Comparison of ENCODE assay signal across 18 mouse cellular contexts in the genomic region with DNA sequence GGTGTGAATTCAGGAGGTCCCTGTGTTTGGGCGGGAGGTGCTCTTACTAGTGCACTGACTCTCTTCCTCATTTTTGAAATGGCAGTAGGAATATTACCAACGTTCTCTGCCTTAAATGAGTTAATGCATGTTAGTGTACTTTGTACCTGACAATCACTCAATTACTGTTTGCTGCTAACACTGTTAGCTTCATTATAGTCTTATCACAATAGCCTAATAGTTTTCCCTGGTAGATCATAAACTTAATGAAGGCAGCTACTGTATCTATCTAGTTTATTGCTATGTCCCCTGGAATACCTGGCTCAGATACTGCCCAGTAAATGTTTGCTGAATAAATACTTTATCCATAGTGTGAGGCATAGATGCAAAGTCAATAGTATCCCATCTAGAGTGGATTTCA. TPM values are rescaled to one million over a fixed set of nuclear protein-coding genes. Genes with fewer than 3 reads are reported as not detected.
DNase-seq lines count a peak whose midpoint lies in the region; ATAC-seq and TF ChIP-seq lines count a peak whose summit lies in the region.
"Had no signal": no experiment of that assay in that cellular context is flagged by ENCODE, and none has a peak within 500 bp of the region (broad histone marks: within the 10 kb centered on the region; RNA-seq: fewer than 3 reads in every experiment).

No protein-coding gene starts in this region.

- peak; percentile 75 for ATAC-seq in intestine, embryonic 15.5 days
- ATAC-seq in intestine, embryonic 16.5 days: peak; percentile 73
- ATAC-seq in intestine, postnatal 0 days: 0 out of 2 replicates have a peak, but pooled peaks have one; percentile 36
- no peak for ATAC-seq in forebrain, embryonic 12.5 days (ENCODE audit: low FRiP score)
- ATAC-seq: activated CD4-positive, CD25-positive, alpha-beta regulatory T cell, adult 4 months; CD4-positive, CD25-positive, alpha-beta regulatory T cell, adult 4 months; Patski had no signal

- H3K4me2 ChIP-seq in intestine, embryonic 15.5 days (replicated peaks): no peak overlapping the region
- no peak overlapping the region for H3K4me2 ChIP-seq in intestine, embryonic 16.5 days (ENCODE audit: low read depth, low read length)
- no peak overlapping the region for H3K4me2 ChIP-seq in intestine, postnatal 0 days (replicated peaks; ENCODE audit: low read depth)
- no peak overlapping the region for H3K4me2 ChIP-seq in forebrain, embryonic 12.5 days

- H3K36me3 ChIP-seq in intestine, embryonic 15.5 days: no peaks in the 10 kb centered on the region
- H3K36me3 ChIP-seq in intestine, embryonic 16.5 days (ENCODE audit: control insufficient read depth, insufficient read depth, low read length): no peaks in the 10 kb centered on the region
- H3K36me3 ChIP-seq in intestine, postnatal 0 days (ENCODE audit: control insufficient read depth, insufficient read depth): no peaks in the 10 kb centered on the region
- no peaks in the 10 kb centered on the region for H3K36me3 ChIP-seq in forebrain, embryonic 12.5 days (replicated peaks)
- H3K36me3 ChIP-seq: G1E had no signal

- H3K4me3 ChIP-seq in intestine, embryonic 15.5 days (replicated peaks): no peak overlapping the region
- H3K4me3 ChIP-seq in intestine, embryonic 16.5 days (ENCODE audit: low read length): no peak overlapping the region
- no peak overlapping the region for H3K4me3 ChIP-seq in intestine, postnatal 0 days (ENCODE audit: low read depth, low read length)
- H3K4me3 ChIP-seq in forebrain, embryonic 12.5 days (replicated peaks): no peak overlapping the region

- no peak for DNase-seq in gastrocnemius, postnatal 4 days (ENCODE audit: low spot score in 2 of 2)
- DNase-seq in lung, postnatal 36 days: no peak
- DNase-seq: adrenal gland, postnatal 25 days; B cell, adult 2 months; cerebellum, adult 11 months; cerebellum, adult 11-12 months; cerebellum, adult 18-20 months had no signal

- no peaks in the 10 kb centered on the region for H3K27me3 ChIP-seq in intestine, embryonic 15.5 days (replicated peaks)
- H3K27me3 ChIP-seq in intestine, embryonic 16.5 days (replicated peaks; ENCODE audit: control insufficient read depth, insufficient read depth, low read length): 0 out of 2 replicates have a peak, but pooled peaks cover 2% of the 10 kb centered on the region
- no peaks in the 10 kb centered on the region; the same call in 1 of the 2 replicates for H3K27me3 ChIP-seq in intestine, postnatal 0 days (replicated peaks; ENCODE audit: control insufficient read depth, insufficient read depth, low read length)
- no peaks in the 10 kb centered on the region for H3K27me3 ChIP-seq in forebrain, embryonic 12.5 days
- H3K27me3 ChIP-seq: CH12.LX had no signal

- no peaks in the 10 kb centered on the region for H3K4me1 ChIP-seq in intestine, embryonic 15.5 days (replicated peaks)
- H3K4me1 ChIP-seq in intestine, embryonic 16.5 days (ENCODE audit: control insufficient read depth, insufficient read depth, low read length): peaks cover 3% of the 10 kb centered on the region
- no peaks in the 10 kb centered on the region for H3K4me1 ChIP-seq in intestine, postnatal 0 days (replicated peaks; ENCODE audit: control insufficient read depth, insufficient read depth, low read length)
- no peaks in the 10 kb centered on the region for H3K4me1 ChIP-seq in forebrain, embryonic 12.5 days

- no peaks in the 10 kb centered on the region for H3K9me3 ChIP-seq in intestine, embryonic 15.5 days
- H3K9me3 ChIP-seq in intestine, embryonic 16.5 days (ENCODE audit: control insufficient read depth, low read length): no peaks in the 10 kb centered on the region
- no peaks in the 10 kb centered on the region for H3K9me3 ChIP-seq in intestine, postnatal 0 days (ENCODE audit: control insufficient read depth)
- H3K9me3 ChIP-seq in forebrain, embryonic 12.5 days: no peaks in the 10 kb centered on the region
- H3K9me3 ChIP-seq: G1E had no signal

- H3K9ac ChIP-seq in intestine, embryonic 15.5 days: no peak overlapping the region
- no peak overlapping the region for H3K9ac ChIP-seq in intestine, embryonic 16.5 days (ENCODE audit: low read depth, low read length)
- H3K9ac ChIP-seq in intestine, postnatal 0 days (ENCODE audit: low read depth, low read length): no peak overlapping the region
- no peak overlapping the region for H3K9ac ChIP-seq in forebrain, embryonic 12.5 days

- no peak for TF ChIP-seq CTCF in intestine, postnatal 0 days (IDR thresholded peaks at IDR 0.05; ENCODE audit: low read depth)

- 58% methylated on average over 2 of the region's 2 CpGs for WGBS in intestine, embryonic 15.5 days
- 44% methylated on average over 2 of the region's 2 CpGs for WGBS in intestine, embryonic 16.5 days
- WGBS in intestine, postnatal 0 days: 31% methylated on average over 2 of the region's 2 CpGs
- 79% methylated on average over 2 of the region's 2 CpGs for WGBS in forebrain, embryonic 12.5 days

- no peak overlapping the region for H3K27ac ChIP-seq in intestine, embryonic 15.5 days
- H3K27ac ChIP-seq in intestine, embryonic 16.5 days (ENCODE audit: low read length): no peak overlapping the region
- H3K27ac ChIP-seq in intestine, postnatal 0 days (ENCODE audit: low read depth, low read length): no peak overlapping the region
- H3K27ac ChIP-seq in forebrain, embryonic 12.5 days: no peak overlapping the region

RNA-seq across cellular contexts. Expression of a gene that starts 15.2 kb away (rescaled TPM):
- polyA plus RNA-seq in intestine, embryonic 15.5 days (2015; fragmentation: Nextera tagmentation; extraction: Ambion mirVana): not detected in 2 replicates
- polyA plus RNA-seq in intestine, embryonic 16.5 days (2015; fragmentation: Nextera tagmentation; extraction: Ambion mirVana): not detected in 2 replicates
- not detected in 2 replicates for polyA plus RNA-seq in intestine, postnatal 0 days (2015; fragmentation: Nextera tagmentation; extraction: Ambion mirVana)
- under 1 TPM in 1 of 2 experiments, not detected in 1; 0.02 TPM for total RNA-seq in gastrocnemius, postnatal 4 days (2021)
- not detected in 2 replicates for polyA plus RNA-seq in forebrain, embryonic 12.5 days (2016; fragmentation: Nextera tagmentation; extraction: Ambion mirVana)
- total RNA-seq: CH12.LX, MEL had no signal
- polyA plus RNA-seq: activated CD4-positive, CD25-positive, alpha-beta regulatory T cell, adult 4 months; C2C12; CD4-positive, CD25-positive, alpha-beta regulatory T cell, adult 4 months; G1E had no signal
